In genomic region chr13:44730939-44731551, GRCm38 (mm10) we compare ENCODE assay signal across 8 mouse cellular contexts. TPM values are rescaled to one million over a fixed set of nuclear protein-coding genes. Genes with fewer than 3 reads are reported as not detected.
DNase-seq lines count a peak whose midpoint lies in the region; ATAC-seq and TF ChIP-seq lines count a peak whose summit lies in the region.

No protein-coding gene starts in this region.

- no peaks in the 10 kb centered on the region; the same call in 1 of the 2 replicates for H3K4me1 ChIP-seq in intestine, postnatal 0 days (replicated peaks; ENCODE audit: control insufficient read depth, insufficient read depth, low read length)
- H3K4me1 ChIP-seq in midbrain, embryonic 11.5 days (ENCODE audit: control insufficient read depth, insufficient read depth, low read length): peaks cover 37% of the 10 kb centered on the region

- peak overlapping the region; percentile 71 for H3K4me3 ChIP-seq in intestine, postnatal 0 days (ENCODE audit: low read depth, low read length)
- peak overlapping the region; percentile 71 for H3K4me3 ChIP-seq in midbrain, embryonic 11.5 days (ENCODE audit: low read depth, low read length)

- peak overlapping the region; percentile 96 for H3K27ac ChIP-seq in intestine, postnatal 0 days (ENCODE audit: low read depth, low read length)
- peak overlapping the region; percentile 75 for H3K27ac ChIP-seq in midbrain, embryonic 11.5 days (ENCODE audit: low read depth, low read length)

- no peaks in the 10 kb centered on the region for H3K9me3 ChIP-seq in intestine, postnatal 0 days (ENCODE audit: control insufficient read depth)
- H3K9me3 ChIP-seq in midbrain, embryonic 11.5 days (ENCODE audit: control insufficient read depth, low read length): no peaks in the 10 kb centered on the region

- H3K4me2 ChIP-seq in intestine, postnatal 0 days (replicated peaks; ENCODE audit: low read depth): peak overlapping the region; percentile 97
- peak overlapping the region; percentile 62 for H3K4me2 ChIP-seq in midbrain, embryonic 11.5 days

- H3K36me3 ChIP-seq in intestine, postnatal 0 days (ENCODE audit: control insufficient read depth, insufficient read depth): no peaks in the 10 kb centered on the region
- H3K36me3 ChIP-seq in midbrain, embryonic 11.5 days (ENCODE audit: control insufficient read depth, insufficient read depth, low read length): no peaks in the 10 kb centered on the region

- WGBS in intestine, postnatal 0 days: 1% methylated on average over 37 of the region's 41 CpGs
- WGBS in midbrain, embryonic 11.5 days: 0% methylated on average over 39 of the region's 41 CpGs

- TF ChIP-seq CTCF in intestine, postnatal 0 days (IDR thresholded peaks at IDR 0.05; ENCODE audit: low read depth): no peak

- intact Hi-C loops in left cerebral cortex, postnatal 4 days (cut with DNase I): loop anchor here (10.0 kb wide), 1 partner anchor 496 kb away; no protein-coding TSS in a partner anchor

- peak; percentile 94 for DNase-seq in adrenal gland, postnatal 10 days
- peak; percentile 96 for DNase-seq in embryo, embryonic 9.5 days (ENCODE audit: extremely low spot score)
- peak; percentile 53 to 81 for DNase-seq in gastrocnemius, postnatal 4 days (ENCODE audit: low spot score in 2 of 2)
- peak; percentile 81 for DNase-seq in left cerebral cortex, postnatal 4 days
- peak; percentile 98 for DNase-seq in midbrain, embryonic 11.5 days (ENCODE audit: low spot score, missing footprints)
- peak; percentile 74 for DNase-seq in right cerebral cortex, postnatal 4 days
- DNase-seq in yolk sac, embryonic 10.5 days (ENCODE audit: low spot score): peak; percentile 97

- H3K9ac ChIP-seq in intestine, postnatal 0 days (ENCODE audit: low read depth, low read length): peak overlapping the region; percentile 92
- H3K9ac ChIP-seq in midbrain, embryonic 11.5 days (ENCODE audit: low read length): peak overlapping the region; percentile 76

- no peaks in the 10 kb centered on the region for H3K27me3 ChIP-seq in intestine, postnatal 0 days (replicated peaks; ENCODE audit: control insufficient read depth, insufficient read depth, low read length)
- H3K27me3 ChIP-seq in midbrain, embryonic 11.5 days (ENCODE audit: control insufficient read depth, insufficient read depth, low read length): no peaks in the 10 kb centered on the region

- peak; percentile 71 for ATAC-seq in intestine, postnatal 0 days
- peak; percentile 78 for ATAC-seq in midbrain, embryonic 11.5 days (ENCODE audit: low FRiP score)

RNA-seq across cellular contexts. Expression of gene Jarid2, which starts 1.8 kb away (rescaled TPM):
- total RNA-seq in adrenal gland, postnatal 10 days (2021): 10 to 100 TPM; 45.0 to 60.1 TPM
- 10 to 100 TPM; 41.4 to 50.6 TPM for total RNA-seq in gastrocnemius, postnatal 4 days (2021)
- polyA plus RNA-seq in intestine, postnatal 0 days (2015; fragmentation: Nextera tagmentation; extraction: Ambion mirVana): 6.6 and 6.8 TPM in 2 replicates
- total RNA-seq in left cerebral cortex, postnatal 4 days (2021): 10 to 100 TPM; 46.3 to 46.9 TPM
- 37.4 and 42.5 TPM in 2 replicates for polyA plus RNA-seq in midbrain, embryonic 11.5 days (2014; fragmentation: Nextera tagmentation; extraction: Ambion mirVana)

Comparison
In these comparisons a context has a peak if more than half of its experiments do, and no peak if none do; other contexts are left out.
1. Peak in every context shown above with its lines: DNase-seq, ATAC-seq, H3K4me3 ChIP-seq and H3K27ac ChIP-seq.